Mouse (Mus musculus) splenic B cell, adult 2 months (primary cell): ENCODE data around the gene Exosc6.
"Not testable (repeated sequence)": the region's sequence is repeated elsewhere in the genome, so short reads cannot be mapped to it uniquely, and the experiment has no call there.

Source experiments
- DNase-seq: peaks from one replicate; pipeline ENCODE4 v3.0.0-alpha.2; 2011; ENCODE audit warnings: low read depth, low spot score
- H3K27me3 ChIP-seq: 2 replicates; pipeline ENCODE4 v1.6.1; 2012; ENCODE audit warnings: mild to moderate bottlenecking, low read length, moderate library complexity, mixed read lengths; ENCODE audit not compliant: control insufficient read depth, poor library complexity, insufficient read depth, severe bottlenecking
- H3K36me3 ChIP-seq: 2 replicates; pipeline ENCODE4 v1.6.1; 2012; ENCODE audit warnings: mild to moderate bottlenecking, low read length, moderate library complexity, mixed read lengths; ENCODE audit not compliant: control insufficient read depth, poor library complexity, insufficient read depth, severe bottlenecking

The Exosc6 gene

DNA sequence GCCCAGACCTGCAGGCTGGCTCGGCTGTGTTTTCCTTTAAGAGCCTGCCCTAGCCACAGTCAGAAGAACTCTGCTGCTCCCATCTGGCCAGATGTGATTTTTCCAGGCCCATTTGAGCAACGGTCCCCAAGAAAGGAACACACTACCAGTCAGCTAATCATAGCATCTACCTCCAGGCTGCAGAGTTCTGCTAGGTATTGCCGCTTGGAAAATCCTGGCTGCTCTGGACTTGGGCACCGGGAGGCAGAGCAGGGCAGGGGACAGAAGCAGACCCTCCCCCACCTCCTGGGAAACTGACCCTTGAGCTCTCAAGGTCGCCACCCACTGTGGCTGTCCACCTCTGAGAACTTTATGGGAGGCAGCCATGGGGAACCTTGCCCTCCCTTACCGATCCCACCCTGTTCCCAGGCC is 23.7 kb downstream of the Exosc6 start:
- no peak for DNase-seq
- no peaks in the 10 kb centered on the region for H3K36me3 ChIP-seq
- H3K27me3 ChIP-seq, result no peaks in the 10 kb centered on the region

DNA sequence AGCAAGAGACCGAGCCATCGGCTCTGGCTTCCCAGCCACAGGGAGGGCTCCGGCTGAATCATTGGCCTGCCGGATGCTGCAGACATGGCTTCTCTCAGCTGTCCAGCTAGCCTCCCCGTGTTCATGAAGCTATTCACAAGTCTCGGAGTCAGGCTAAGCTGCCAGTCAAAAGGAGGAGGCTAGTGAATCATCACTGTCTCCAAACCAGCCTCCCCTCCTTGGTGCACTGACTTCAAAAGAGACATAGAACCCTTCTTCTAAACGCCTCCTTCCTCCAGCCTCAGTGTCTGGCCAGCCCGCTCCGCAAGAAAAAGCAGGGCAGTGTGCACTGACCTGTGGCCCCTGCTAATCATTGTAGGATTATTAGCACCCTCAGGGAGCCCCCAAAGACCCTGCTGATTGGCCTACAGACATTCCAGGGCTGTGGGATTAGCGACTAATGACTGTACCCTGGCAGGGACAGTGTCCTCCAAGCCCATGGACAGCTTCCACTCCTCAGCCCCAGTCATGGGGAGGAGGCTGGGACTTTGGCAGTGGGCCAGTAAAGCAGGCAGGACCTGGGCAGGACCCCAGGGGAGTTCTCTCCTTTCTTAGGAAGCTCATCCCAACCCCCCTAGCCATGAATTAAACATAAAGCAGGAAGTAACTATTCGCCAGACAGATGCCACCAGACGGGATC is 25.6 kb downstream of the Exosc6 start:
- no peak for DNase-seq
- Histone ChIP-seq H3K36me3 (no peaks in the 10 kb centered on the region), H3K27me3 (no peaks in the 10 kb centered on the region)

DNA sequence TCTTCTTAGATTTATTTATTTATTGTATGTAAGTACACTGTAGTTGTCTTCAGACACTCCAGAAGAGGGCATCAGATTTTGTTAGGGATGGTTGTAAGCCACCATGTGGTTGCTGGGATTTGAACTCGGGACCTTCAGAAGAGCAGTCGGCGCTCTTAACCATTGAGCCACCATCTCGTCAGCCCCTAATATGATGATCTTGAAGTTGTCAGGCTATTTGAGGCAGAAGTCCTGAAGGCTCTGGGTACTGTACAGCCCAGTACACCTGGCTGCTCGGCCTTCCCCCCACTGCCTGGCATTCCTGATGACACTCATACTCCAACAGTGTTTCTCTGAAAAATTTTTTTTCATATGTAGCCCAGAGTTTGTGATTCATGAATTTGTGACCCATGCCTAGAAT is 27.8 kb downstream of the Exosc6 start:
- not testable (repeated sequence) for H3K27me3 ChIP-seq, H3K36me3 ChIP-seq, DNase-seq

DNA sequence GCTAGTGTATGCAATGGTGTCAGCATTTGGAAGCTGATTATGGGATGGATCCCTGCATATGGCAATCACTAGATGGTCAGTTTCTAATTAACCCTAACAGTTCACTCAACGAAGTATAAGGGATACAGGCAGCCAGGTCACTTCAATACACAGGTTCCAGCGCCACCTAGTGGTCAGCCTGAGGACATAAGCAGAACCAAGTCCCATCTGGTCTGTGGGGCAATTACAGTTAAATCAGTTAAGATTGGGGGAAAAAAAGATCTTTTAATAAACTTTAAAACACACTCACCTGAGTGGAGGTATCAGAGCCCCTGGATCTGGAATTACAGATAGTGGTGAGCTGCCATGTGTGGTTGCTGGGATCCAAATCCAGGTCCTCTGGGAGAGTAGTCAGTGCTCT is 34.0 kb downstream of the Exosc6 start:
- H3K36me3 ChIP-seq, result no peaks in the 10 kb centered on the region
- no peaks in the 10 kb centered on the region for H3K27me3 ChIP-seq
- peak; percentile 87 for DNase-seq

- no peak for DNase-seq
- H3K27me3 ChIP-seq, result no peaks in the 10 kb centered on the region
- no peaks in the 10 kb centered on the region for H3K36me3 ChIP-seq
Observed at GRCm38 (mm10) chr8:111091706-111092105, 35.6 kb downstream of the Exosc6 start.

DNA sequence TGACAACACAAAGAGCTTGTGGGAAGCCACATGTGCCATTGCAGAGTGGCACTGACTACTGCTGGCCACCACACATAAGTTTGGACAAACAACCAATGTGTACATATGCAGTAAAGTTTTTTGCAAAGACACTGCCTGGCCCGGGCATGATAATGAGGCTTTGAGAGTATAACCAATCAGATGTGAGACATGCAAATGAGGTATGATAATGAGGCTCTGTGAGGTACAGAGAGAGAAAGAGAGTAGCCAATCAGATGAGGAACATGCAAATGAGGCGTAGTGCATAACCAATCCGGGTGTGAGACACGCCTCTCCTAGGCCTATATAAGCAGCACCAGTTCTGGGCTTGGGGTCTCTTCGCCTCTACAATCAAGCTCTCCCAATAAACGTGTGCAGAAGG is 36.2 kb downstream of the Exosc6 start, which contains the start of gene Clec18a:
Gene Clec18a, minus strand, starts transcription at position 101 of the 400 bp plus-strand sequence.
- H3K36me3 ChIP-seq, H3K27me3 ChIP-seq, DNase-seq: not testable (repeated sequence)

DNA sequence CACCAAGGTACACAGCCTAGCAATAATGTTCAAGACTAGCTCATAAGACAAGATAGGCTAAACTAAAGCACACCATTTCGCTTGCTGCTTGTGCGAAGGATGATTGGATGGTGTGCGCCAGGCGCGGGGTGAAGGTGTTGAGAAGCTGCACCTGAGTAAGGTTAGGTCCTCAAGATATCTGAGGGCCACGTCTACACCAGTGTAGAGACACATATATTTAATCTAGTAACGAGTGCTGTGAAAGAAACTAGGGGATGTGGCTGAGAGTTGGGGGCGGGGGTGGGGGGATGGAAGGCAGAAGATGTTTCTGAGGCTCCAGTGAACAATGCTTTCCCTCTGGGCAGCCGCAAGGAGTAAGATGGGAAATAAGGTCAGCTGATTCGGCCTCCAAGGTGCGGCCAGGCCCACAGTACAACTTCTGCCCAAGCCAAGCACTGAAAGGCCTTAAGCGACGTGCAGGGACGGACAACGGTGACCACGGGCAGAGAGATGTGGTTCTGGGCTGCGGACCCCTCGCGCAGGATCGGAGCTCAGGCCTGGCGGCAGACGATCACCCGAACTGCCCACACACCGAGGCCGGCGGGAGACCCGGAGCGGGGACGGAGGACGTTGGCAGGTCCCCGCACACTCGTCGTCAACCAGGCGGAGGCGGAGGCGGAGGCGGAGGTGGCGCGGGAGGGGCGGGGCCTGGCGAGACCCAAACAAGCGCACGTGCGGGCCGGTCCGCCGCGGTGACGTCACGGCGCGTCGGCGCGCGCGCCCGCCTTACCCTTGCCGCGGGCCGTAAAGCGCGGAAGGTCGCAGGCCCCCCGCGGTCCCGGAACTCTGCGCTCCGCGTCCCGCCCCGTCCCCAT is 38.0 kb downstream of the Exosc6 start, which contains the start of gene Pdpr:
Gene Pdpr, plus strand, starts transcription at position 766 of the 854 bp plus-strand sequence.
- Histone ChIP-seq H3K36me3 (no peaks in the 10 kb centered on the region), H3K27me3 (no peaks in the 10 kb centered on the region)
- DNase-seq, result peak; percentile 94

DNA sequence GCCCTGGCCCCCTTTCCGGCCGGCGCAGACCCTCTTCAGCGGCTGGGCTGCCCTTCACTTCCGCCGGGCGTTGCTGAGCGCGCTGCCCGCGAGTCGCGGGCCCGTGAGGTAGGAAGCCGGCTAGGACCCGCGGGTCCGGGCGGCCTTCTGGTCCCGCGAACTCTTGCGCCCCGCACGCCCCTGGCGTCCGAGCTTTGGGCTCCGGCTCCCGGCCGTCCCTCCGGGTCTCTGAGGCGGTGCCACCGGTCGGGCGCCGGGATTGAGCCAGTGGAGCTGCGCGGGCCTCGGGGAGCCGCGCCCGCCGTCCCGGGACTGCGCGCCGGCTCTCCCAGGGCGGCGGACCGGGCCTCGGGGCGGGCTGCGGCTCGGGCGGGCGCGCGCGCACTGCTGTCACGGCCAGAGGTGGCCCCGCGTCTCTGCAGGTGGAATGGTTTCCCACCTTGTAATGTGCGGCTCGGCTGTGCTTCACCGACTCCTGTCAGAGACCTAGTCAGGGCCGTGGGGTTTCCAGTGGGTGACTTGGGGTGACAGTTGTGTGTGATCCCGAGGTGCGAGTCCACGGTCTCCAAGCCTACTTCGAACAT is 38.7 kb downstream of the Exosc6 start:
- H3K36me3 ChIP-seq, result not testable (repeated sequence)
- peak; percentile 39 for DNase-seq

More for the DNA sequence above, 38.7 kb downstream of the Exosc6 start:
- not testable (repeated sequence) for H3K27me3 ChIP-seq
